Mouse (Mus musculus) CH12.LX (cell line): ENCODE data around the gene Tada3.

Experiments
- CTCF ChIP-seq, 2 experiments: IDR thresholded peaks in 1 of 2; conservative IDR thresholded peaks in 1 of 2; 2 replicates each; pipeline ENCODE4 v1.5.1; 2011 to 2012; ENCODE audit warnings: low read depth in 2 of 2, low read length in 2 of 2, improper control_type of control experiment in 1 of 2, inconsistent platforms in 1 of 2, mild to moderate bottlenecking in 1 of 2, moderate library complexity in 1 of 2
- EP300 ChIP-seq: IDR thresholded peaks from 2 replicates; pipeline ENCODE4 v1.6.1; 2011; ENCODE audit warnings: low read length, improper control_type of control experiment
- JUND ChIP-seq: conservative IDR thresholded peaks from 2 replicates; pipeline ENCODE4 v1.6.1; 2011; ENCODE audit warnings: low read depth, low read length, improper control_type of control experiment
- MAX ChIP-seq: IDR thresholded peaks from 2 replicates; pipeline ENCODE4 v1.6.1; 2011; ENCODE audit warnings: low read length, improper control_type of control experiment
- NELFE ChIP-seq: IDR thresholded peaks from 2 replicates; pipeline ENCODE4 v1.6.1; 2011; ENCODE audit warnings: low read depth, low read length, improper control_type of control experiment
- NRF1 ChIP-seq: IDR thresholded peaks from 2 replicates; pipeline ENCODE4 v1.6.1; 2014; ENCODE audit warnings: low read depth, mild to moderate bottlenecking, inconsistent platforms, low read length, improper control_type of control experiment, moderate library complexity
- POLR2A ChIP-seq: IDR thresholded peaks from 2 replicates; pipeline ENCODE4 v1.6.1; 2011; ENCODE audit warnings: low read depth, mild to moderate bottlenecking, improper control_type of control experiment, low read length
- POLR2AphosphoS2 ChIP-seq: IDR thresholded peaks from 2 replicates; pipeline ENCODE4 v1.6.1; 2011; ENCODE audit warnings: low read depth, low read length, improper control_type of control experiment
- SMC3 ChIP-seq: IDR thresholded peaks from 2 replicates; pipeline ENCODE4 v1.6.1; 2011; ENCODE audit warnings: low read depth, low read length, improper control_type of control experiment

- TF ChIP-seq CTCF (conservative IDR thresholded peaks at IDR 0.05 in 1 of 2, IDR thresholded peaks at IDR 0.05 in 1 of 2; ENCODE audit: low read depth in 2 of 2, low read length in 2 of 2) (no peak), MAX (no peak), SMC3 (no peak), POLR2A (no peak), EP300 (no peak), NELFE (no peak), POLR2AphosphoS2 (no peak), JUND (no peak), NRF1 (no peak)
Measured at GRCm38 (mm10) chr6:113390715-113391114, 13.0 kb upstream of the Tada3 start.
